Mouse (Mus musculus) megakaryocyte progenitor cell, adult 5-6 weeks (primary cell): ENCODE measurements around the gene Erc1. TPM values are rescaled to one million over a fixed set of nuclear protein-coding genes. Genes with fewer than 3 reads are reported as not detected.

Experiments used
- ATAC-seq: replicated peaks from 2 replicates; pipeline ENCODE4 v1.8.0; 2016; ENCODE audit warnings: mild to moderate bottlenecking, moderate TSS enrichment, inconsistent platforms; ENCODE audit not compliant: poor library complexity
- total RNA-seq, 2 experiments: library from RNA; stranded (forward) in 1 of 2; stranded (reverse) in 1 of 2; fragments of 157-497, 149-512 nt in 1 of 2; fragments of 200-1000 nt in 1 of 2; gene quantifications; 2 replicates each; pipeline versions ENCODE4 v1.2.3 to v1.2.4; 2015 to 2017

Erc1 gene
- total RNA-seq, 2 experiments from 2014 or later = 5.1 to 5.4 TPM

- no peak for ATAC-seq
Observed at GRCm38 (mm10) chr6:119601379-119601778, 246.6 kb downstream of the Erc1 start.

- ATAC-seq = no peak
Observed at GRCm38 (mm10) chr6:119595440-119595839, 252.5 kb downstream of the Erc1 start.

DNA sequence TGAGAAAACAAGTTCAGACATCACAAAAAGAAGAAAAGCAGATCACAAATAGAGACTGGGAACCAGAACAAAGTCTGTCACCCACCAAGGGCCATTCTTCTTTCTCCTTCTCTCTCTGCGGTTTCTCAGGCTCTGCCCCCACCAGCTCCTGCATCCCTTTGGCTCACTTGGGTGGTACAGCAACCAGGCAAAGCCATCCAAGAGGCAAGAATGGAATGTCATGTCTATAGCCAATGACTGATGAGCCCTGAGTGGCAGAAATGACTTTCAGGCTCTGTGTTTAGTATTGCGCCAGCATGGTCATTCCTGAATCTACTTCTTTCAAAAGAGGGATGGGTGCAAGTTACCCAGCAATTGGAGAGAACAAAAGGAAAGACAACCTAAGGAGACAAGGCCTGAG lies 257.1 kb downstream of the Erc1 start:
- ATAC-seq = no peak

DNA sequence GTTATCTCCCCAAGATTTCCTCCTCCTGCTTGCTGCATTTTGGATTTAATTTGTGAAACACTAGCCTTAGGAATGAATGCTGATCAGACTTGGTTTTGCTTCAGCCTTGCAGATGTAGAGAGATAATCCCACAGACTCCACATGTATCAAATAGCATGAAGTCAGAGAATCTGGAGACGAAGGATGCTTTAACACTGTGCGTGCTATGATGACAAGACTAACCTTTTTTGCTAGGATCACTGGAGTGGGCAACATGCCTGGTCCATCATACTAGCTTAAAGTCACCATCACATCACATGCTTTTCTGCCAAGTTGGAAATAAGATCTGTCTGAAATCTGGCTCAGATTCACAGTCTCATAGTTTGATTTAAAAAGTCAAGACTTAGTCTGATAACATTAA lies 260.1 kb downstream of the Erc1 start:
- no peak for ATAC-seq

DNA sequence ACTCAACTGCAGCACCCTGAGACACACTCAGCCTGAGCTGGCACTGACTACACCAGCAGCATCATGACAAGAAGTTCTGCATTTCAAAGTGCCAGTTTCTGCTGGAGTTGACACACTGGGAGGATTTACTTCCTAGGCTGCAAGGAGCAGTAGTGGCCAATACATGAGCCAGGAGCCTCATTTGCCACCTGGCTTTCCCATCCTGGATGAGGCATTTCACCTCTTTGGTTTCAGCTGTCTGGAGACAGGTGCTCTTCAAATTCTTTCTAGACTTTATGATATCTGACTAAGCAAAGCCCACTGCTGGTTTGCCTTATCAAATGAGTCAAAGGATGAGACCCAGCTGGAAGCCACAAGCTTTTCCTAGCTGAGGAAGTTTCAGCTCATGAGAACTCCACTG lies 260.5 kb downstream of the Erc1 start:
- ATAC-seq = no peak

DNA sequence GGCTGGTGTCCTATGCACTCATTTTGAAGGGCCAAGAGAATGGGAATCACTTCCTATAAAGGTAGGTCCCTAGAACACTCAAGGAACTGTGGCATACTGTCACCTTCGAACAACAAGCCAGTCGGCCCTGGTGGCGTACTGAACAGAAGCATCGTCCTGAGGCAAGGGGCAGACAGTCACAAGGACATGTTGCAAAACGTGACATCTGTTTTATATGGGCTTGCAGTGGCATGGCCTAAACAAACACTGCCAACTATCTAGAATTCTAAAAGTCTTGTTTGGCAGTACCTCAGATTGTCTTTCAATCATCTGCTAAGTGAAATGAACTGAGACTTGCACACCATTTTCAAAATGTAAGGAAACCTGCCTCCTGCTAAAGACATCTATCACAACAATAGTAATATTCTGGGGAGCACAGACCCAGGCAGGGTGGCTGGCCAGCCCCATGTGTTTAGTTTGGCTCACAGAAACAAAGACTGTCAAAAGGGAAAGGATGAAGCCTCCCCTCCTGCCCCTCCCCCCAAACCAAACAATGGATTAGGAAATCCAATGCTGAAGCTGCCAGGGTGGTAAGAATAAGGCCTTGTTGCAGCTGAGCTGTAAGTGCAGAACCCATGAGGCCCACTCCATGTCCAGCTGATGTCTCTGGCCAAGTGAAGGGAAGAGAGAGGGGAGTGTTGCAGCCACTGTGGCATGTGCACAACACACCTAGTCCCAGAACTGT lies 262.2 kb downstream of the Erc1 start:
- ATAC-seq = no peak

DNA sequence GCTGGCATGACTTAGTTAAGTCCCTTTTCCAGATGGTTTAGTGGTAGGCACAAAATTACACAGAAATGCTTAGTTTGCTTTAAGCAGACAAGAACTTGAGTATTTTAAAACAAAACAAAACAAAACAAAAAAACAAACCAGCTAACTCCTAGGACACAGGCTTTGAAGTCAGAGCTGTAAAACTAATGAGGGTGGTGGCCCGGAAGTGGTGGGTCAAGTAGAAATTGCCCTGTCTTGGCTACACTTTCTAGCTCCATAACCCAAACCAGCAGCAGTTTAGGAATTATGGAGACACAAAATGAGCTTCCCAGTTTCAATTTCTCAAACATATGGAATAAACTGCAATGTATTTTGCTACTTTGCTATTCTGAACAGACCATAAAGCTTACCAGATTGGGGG lies 263.9 kb downstream of the Erc1 start:
- no peak for ATAC-seq

GRCm38 (mm10) chr6:119583165-119583564 lies 264.8 kb downstream of the Erc1 start:
- ATAC-seq = no peak

GRCm38 (mm10) chr6:119576706-119577105 lies 271.3 kb downstream of the Erc1 start:
- ATAC-seq = no peak

GRCm38 (mm10) chr6:119575331-119575730 lies 272.6 kb downstream of the Erc1 start:
- no peak for ATAC-seq

GRCm38 (mm10) chr6:119572296-119572695 lies 275.7 kb downstream of the Erc1 start:
- ATAC-seq = no peak

DNA sequence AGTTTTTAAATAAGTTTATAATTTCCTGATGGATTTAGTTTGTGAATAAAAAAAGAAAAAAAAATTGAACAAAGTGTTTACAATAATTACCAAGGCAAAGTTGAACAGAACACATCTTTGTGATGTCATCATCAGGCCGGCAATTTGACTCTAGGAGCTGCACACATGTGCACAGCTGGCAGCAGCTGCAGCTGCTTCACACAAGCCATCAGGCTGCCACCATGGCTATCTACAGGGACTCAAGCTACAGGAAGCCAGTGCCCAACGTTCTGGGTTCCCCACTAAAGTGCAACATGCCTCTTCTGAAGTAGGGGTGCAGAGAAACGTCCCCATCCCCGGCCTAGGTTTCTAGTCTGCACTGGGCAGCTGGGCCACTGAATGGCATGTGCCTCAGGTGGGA lies 277.2 kb downstream of the Erc1 start:
- ATAC-seq = no peak

GRCm38 (mm10) chr6:119568339-119568738 lies 279.6 kb downstream of the Erc1 start:
- no peak for ATAC-seq

GRCm38 (mm10) chr6:119565451-119566379 lies 282.3 kb downstream of the Erc1 start:
- no peak for ATAC-seq

DNA sequence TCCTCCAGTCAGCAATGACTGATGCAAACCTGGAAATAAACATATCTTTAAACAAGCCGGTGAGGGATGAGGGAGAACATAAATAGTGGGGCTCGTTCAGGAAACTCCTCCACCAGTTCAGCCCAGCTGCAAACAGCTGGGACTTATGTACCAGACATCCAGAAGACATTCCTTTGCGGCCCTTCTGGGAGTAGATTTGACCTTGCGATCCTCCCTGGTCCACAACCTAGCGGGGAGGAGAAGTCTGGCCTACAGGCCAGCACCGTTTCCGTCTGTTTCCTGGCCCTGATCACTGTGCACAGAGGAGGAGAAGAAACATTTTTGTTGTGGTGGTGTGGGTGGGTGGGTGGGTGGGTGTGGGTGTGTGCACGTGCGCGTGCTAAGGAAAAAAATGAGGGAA lies 285.4 kb downstream of the Erc1 start:
- ATAC-seq = no peak

- no peak for ATAC-seq
Observed at GRCm38 (mm10) chr6:119558855-119559254, 289.1 kb downstream of the Erc1 start.

DNA sequence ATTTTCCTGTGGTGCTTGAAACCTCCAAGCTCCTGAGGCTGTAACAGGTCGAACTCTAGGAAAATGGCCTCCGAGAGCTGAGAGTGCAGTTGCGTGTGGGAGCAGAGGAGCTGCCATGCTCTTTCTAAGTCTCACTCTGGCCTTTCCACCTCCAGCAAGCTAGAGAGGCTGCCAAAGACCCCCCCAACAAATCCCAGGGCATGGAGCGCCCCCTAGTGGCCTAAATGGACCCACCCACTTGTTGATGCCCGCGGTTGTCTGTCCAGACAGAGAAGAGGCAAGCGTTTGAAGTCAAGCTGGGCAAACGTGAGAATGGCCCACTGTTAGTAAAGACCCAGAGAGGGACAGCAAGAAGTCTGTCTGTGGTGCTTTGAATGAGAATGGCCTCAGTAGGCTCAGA lies 293.5 kb downstream of the Erc1 start:
- no peak for ATAC-seq

GRCm38 (mm10) chr6:119544518-119544864 lies 303.5 kb downstream of the Erc1 start:
- ATAC-seq = no peak

GRCm38 (mm10) chr6:119543803-119544517 lies 304.0 kb downstream of the Erc1 start, which contains the start of gene Wnt5b:
TSS of gene Wnt5b (minus strand) at chr6:119544347.
- no peak for ATAC-seq

DNA sequence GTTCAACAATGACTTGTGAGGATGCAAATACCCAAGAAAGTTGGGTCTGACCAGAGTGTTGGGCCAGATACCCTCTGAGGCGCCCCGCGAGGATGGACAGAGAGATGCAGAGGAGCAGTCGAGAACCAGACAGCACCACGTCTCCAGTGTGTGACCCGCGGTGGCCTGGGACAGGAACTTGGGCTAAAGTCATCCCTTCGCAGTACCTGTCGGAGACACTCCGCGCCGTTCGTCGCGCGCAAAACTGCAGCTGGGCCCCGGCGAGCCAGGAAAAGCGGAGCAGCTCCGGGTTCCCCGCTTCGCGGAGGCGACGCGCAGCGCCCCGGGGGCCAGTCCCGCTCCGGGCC lies 304.5 kb downstream of the Erc1 start:
- no peak for ATAC-seq

DNA sequence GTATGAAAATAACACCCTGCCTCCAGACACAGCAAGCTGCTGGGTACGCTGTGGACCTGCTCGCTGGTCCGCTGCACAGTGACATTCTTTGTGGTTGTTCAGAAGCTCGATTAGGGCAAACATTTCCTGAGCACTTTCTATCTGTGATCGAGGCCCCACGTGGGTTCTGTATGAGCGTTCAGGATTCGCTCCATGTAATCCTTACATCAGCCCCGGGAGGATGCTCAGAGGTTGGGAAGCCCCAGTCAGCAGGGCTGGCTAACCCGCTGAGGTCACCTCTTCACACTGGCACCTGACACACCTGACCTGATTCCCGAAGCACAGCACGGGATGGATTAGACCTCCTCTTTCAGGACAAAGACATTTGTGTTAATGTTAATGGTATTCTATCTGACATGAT lies 312.1 kb downstream of the Erc1 start:
- ATAC-seq = no peak
